Mouse (Mus musculus): ENCODE data around the gene Agpat3.

The Agpat3 gene

GRCm38 (mm10) chr10:78351887-78352665 lies at the start of gene Agpat3:
Gene Agpat3, minus strand, starts transcription at chr10:78352489.
- peak; percentile 71 for DNase-seq (ENCODE audit: extremely low spot score, low spot score)

GRCm38 (mm10) chr10:78401127-78401526 lies 48.8 kb upstream of the Agpat3 start:
- DNase-seq (ENCODE audit: extremely low spot score, low spot score), result no peak

- peak; percentile 44 for DNase-seq (ENCODE audit: extremely low spot score, low spot score)
Measured at GRCm38 (mm10) chr10:78399090-78399657, 46.9 kb upstream of the Agpat3 start.

- no peak for DNase-seq (ENCODE audit: extremely low spot score, low spot score)
Measured at GRCm38 (mm10) chr10:78396625-78396885, 44.3 kb upstream of the Agpat3 start.

DNA sequence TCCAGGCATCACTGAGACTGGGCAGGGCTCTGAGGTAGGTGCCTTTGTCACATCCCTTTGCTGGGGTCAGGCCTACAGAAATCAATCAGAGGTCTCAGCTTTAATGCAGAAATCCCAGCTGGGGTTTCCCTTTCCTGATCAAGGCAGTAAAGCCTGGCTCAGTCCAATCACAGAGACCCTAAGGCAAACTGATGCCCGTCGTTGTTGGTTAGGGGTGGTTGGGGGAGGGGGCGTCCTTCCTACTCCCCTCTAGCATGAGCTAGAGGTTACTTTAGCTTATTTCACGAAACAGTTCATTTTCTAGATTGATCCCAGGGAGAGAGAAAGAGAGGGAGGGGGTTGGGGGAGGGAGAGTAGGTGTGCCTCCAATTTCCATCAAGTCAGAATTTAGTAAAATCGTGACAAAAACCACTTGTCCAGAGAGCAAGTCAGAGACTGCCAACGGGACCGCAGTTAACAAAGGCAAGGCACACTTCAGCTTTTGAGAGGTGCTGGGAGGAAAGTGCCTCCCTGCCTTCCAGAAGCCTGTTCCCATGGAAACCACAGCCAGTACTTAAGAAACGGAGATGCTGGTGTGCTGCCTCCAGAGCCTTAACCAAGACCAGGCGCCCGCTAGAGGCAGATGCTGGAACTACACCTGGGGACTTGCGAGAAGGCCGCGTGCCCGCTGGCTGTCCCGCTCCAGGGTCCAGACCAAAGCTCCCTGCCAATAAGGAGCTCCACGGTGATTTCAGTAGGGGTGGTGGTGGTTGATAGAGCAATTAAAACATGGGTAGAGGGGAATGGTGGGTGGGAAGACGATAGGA lies 43.7 kb upstream of the Agpat3 start:
- peak; percentile 100 for DNase-seq (ENCODE audit: extremely low spot score, low spot score)

DNA sequence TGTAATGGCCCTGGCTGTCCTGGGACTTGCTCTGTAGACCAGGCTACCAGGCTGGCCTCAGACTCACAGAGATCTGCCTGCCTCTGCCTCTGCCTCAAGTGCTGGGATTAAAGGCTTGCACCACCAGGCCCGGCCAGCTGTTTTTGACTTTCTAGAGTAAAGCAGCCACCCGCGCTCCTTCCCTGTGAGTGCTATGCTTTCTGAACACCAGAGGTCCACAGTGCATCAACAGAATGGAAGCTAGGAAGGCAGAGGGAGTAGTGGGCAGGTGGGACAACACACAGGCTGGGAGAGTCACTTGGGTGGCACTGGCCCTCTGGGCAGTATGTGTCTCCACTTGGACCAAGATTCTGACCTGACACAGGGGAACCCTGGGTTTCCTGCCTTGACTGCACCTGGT lies 43.1 kb upstream of the Agpat3 start:
- DNase-seq (ENCODE audit: extremely low spot score, low spot score), result no peak

DNA sequence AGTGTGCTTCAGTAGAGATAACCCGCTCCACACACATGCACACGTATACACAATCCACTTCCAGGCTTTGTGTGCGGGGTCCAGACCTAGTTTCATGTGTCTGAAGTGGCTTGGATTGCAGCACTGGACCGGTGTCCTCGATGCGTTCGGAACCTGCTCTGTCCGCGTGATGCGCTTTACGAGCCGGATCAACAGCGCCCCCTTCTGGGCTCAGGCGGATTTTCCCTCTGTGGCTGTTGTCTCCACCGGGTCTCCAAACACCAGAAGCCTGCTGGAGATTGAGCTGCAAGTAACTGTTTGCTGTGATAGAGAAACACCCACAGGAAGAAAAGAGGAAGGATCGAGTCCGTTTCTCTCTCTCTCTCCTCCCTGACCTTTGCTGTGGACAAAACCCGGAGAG lies 39.8 kb upstream of the Agpat3 start:
- DNase-seq (ENCODE audit: extremely low spot score, low spot score), result peak; percentile 80

- DNase-seq (ENCODE audit: extremely low spot score, low spot score), result no peak
Measured at GRCm38 (mm10) chr10:78390982-78391470, 38.7 kb upstream of the Agpat3 start.

- DNase-seq (ENCODE audit: extremely low spot score, low spot score), result no peak
Measured at GRCm38 (mm10) chr10:78388216-78388980, 36.1 kb upstream of the Agpat3 start.

- no peak for DNase-seq (ENCODE audit: extremely low spot score, low spot score)
Measured at GRCm38 (mm10) chr10:78385520-78385919, 33.2 kb upstream of the Agpat3 start.

GRCm38 (mm10) chr10:78383567-78383966 lies 31.3 kb upstream of the Agpat3 start:
- no peak for DNase-seq (ENCODE audit: extremely low spot score, low spot score)

DNA sequence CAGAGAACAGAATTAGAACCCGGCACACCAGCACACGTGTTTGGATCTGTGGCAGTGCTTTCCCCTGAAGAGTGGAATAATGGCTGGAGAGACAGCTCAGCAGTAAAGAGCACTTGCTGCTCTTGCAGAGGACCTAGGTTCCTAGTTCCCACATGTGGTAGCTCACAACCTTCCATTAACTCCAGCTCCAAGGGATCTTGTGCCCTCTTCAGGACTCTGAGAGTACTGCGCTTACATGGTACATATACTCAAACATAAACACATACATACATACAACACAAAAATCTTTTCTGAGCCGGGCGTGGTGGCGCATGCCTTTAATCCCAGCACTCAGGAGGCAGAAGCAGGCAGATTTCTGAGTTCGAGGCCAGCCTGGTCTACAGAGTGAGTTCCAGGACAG lies 26.2 kb upstream of the Agpat3 start:
- no peak for DNase-seq (ENCODE audit: extremely low spot score, low spot score)

- DNase-seq (ENCODE audit: extremely low spot score, low spot score), result no peak
Measured at GRCm38 (mm10) chr10:78372681-78373668, 20.7 kb upstream of the Agpat3 start.

DNA sequence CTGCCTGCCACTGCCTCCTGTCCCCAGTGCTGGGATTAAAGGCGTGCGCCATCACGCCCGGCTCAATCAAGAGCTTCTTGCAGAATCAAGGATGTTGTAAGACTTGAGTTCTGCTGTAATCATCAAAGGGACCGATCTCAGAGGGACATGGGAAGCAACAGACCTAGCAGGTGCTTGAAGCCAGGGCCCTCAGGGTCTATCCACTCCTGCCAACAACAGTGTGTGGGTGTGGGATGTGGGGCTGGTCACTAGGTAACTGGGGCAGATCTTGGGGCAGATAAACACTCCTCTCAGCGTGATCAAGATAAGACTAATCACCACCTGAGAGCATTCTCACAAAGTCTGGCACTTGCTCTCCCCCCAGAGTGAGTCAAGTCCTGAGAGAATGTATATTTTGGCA lies 19.5 kb upstream of the Agpat3 start:
- no peak for DNase-seq (ENCODE audit: extremely low spot score, low spot score)

DNA sequence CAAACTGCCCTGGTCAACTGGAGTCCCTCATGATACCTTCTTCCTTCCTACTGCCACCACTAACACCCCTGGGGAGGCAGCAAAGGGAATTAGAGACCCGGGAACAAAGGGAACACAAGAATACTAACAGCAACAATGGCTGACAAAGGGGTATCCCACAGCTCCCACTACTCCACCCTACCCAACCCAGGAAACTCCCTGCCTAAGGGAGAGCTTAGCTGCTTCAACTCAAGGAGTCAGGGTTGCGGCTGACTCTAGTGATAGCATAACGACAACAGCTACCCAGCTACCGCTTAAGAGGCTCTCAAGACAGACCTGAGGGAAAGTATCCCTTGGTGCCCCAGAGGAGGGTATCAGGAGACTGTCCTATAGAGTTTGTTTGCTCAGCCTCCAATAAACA lies 15.3 kb upstream of the Agpat3 start:
- no peak for DNase-seq (ENCODE audit: extremely low spot score, low spot score)

- DNase-seq (ENCODE audit: extremely low spot score, low spot score), result no peak
Measured at GRCm38 (mm10) chr10:78366851-78367312, 14.6 kb upstream of the Agpat3 start.

DNA sequence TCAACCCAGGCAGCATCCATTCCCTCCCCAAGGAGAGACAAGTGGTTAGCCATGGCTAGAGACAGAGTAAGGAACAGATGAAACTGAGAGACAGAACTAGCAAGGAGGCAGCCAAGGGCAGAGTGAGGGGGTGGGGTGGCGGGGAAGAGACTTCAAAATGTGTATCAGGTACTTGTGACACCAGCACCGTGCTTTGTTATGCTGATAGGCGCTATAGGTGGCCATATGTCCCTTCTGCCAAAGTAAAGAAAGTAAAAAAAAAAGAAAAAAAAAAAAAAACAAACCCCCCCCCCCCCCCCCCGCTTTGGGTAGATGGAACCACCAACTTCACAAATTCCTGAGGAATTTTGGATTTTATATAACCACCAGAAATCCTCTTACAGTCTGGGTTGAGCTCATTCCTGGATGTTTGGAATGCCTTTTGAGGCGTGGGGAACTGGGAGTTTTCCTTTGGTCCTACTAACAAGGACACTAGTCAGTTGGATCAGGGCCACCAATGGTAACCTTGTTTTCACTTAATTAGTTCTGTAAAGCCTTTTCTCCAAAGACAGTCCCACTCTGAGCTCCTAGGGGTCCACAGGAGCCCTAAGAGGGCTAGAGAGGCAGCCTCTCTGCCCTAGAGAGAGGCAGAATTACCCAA lies 14.0 kb upstream of the Agpat3 start:
- no peak for DNase-seq (ENCODE audit: extremely low spot score, low spot score)

DNA sequence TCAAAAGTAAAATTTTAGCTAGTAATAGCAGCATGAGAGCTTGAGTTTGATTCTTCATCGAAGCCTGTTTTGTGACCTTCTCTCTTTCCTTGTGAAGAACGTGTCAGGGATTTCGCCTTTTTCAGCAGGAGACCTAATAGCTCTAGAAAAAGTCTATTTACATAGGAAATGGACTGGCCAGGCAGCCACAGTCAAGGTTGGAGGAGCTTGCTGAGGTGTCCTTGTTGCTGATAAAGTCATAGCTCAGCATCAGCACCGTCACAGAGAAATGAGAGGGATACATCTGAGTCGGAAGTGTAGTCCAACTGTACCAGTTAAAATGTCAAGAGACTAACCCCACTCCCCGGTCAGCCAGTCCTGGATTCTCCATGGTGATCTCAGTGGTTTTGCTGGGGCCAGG lies 13.3 kb upstream of the Agpat3 start:
- DNase-seq (ENCODE audit: extremely low spot score, low spot score), result no peak

- no peak for DNase-seq (ENCODE audit: extremely low spot score, low spot score)
Measured at GRCm38 (mm10) chr10:78364106-78364505, 11.8 kb upstream of the Agpat3 start.

- DNase-seq (ENCODE audit: extremely low spot score, low spot score), result no peak
Measured at GRCm38 (mm10) chr10:78363366-78363765, 11.1 kb upstream of the Agpat3 start.

All from neural tube, embryonic 10.5 days (tissue).